Mouse (Mus musculus) cerebellum, adult 9-11 months (tissue): ENCODE data around the gene Hist1h2bl.

Experiments used
- DNase-seq: peaks from one replicate; pipeline ENCODE4 v3.0.0; 2022

Gene Hist1h2bl

DNA sequence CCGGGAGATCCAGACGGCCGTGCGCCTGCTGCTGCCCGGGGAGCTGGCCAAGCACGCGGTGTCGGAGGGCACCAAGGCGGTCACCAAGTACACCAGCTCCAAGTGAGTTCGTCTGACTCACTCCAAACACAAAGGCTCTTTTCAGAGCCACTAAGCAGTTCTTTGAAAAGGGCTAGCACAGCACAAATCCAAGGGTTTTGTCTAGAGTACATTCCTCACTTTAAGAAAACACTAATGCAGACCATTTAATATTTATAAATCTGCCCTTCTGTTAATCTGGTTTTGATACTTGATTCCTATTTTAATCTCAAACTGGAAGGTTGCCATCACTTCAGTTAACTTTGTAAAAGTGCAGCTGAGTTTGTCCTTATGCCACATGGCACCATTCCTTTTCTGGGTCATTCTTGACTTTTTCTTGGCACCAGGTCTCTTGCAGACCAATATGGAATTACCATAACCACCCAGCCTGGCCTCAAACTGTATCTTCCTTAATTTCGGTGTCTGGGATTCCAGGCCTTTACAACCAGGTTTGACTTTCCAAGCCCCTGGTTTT, 6.5 kb upstream of the Hist1h2bl start:
- DNase-seq, result no peak

DNA sequence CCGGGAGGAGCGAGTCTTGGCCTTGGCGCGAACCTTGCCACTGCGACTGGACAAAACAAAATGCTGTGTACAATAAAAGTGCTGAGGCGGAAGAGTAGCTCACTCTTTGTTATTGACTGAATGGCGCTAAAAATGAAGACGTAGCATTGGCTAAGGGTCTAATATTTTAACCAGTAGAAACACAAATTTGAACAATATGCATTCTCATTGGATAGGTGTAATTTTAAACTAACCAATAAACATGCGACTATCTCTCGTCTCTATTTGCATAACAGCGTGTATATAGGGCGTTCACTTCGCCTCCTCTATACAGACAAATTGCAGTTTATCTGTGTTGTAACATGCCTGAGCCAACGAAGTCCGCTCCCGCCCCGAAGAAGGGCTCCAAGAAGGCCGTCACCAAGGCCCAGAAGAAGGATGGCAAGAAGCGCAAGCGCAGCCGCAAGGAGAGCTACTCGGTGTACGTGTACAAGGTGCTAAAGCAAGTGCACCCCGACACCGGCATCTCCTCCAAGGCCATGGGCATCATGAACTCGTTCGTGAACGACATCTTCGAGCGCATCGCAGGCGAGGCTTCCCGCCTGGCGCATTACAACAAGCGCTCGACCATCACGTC, 5.9 kb upstream of the Hist1h2bl start, which contains the start of gene Hist1h2bm:
Gene Hist1h2bm, plus strand, starts transcription at position 288 of the 616 bp plus-strand sequence.
- DNase-seq, result peak; percentile 76

DNA sequence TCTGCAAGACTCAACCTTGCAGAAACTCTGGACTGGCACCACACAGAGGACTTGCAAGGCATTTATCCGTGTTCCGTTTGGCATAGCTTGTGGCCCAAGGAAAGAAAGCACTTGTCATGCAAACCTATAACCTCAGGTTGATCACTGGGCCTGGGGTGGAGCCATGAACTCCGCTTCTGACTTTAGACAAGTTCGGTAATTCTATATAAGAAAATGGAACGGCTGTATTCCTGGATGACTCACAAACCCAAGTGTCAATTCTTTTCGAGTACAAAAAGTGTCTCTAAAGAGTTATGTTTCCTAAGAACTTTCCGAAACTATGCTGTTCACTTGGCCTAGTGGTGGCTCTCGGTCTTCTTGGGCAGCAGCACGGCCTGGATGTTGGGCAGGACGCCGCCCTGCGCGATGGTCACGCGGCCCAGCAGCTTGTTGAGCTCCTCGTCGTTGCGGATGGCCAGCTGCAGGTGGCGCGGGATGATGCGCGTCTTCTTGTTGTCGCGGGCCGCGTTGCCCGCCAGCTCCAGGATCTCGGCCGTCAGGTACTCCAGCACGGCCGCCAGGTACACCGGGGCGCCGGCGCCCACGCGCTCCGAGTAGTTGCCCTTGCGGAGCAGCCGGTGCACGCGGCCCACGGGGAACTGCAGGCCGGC, 5.3 kb upstream of the Hist1h2bl start:
- peak; percentile 11 for DNase-seq

DNA sequence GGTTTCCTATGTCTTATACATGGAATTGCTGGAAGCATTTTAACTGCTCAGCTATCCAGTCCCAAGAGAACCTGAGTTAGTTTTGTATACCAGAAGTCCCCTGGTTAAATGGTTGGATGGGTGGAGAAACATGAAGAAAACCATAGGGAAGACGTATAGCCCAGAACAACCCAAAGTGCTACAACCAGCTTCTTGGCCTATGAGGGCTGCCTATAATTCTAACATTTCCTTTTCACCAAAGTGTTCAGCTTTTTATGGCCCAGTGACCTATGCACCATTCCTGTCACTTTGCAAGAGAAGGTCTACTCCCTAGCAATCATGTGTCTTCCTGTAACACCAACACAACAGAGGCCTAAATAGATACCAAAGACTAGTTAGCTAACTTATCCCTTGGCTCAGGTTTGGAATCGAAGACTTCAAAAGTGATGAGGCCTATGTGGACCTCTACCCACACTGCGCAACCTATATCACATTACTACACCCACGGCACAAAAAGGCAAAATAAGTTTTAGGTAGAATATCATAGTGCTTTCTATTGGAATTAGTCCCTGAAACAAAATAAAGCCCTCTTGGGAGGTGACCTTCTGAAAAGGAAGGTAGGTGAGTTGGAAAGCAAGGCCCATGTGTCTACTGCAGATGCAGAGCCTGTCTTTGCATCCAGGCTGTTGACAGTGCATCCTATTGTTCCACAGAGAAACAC, 2.6 kb upstream of the Hist1h2bl start:
- no peak for DNase-seq

DNA sequence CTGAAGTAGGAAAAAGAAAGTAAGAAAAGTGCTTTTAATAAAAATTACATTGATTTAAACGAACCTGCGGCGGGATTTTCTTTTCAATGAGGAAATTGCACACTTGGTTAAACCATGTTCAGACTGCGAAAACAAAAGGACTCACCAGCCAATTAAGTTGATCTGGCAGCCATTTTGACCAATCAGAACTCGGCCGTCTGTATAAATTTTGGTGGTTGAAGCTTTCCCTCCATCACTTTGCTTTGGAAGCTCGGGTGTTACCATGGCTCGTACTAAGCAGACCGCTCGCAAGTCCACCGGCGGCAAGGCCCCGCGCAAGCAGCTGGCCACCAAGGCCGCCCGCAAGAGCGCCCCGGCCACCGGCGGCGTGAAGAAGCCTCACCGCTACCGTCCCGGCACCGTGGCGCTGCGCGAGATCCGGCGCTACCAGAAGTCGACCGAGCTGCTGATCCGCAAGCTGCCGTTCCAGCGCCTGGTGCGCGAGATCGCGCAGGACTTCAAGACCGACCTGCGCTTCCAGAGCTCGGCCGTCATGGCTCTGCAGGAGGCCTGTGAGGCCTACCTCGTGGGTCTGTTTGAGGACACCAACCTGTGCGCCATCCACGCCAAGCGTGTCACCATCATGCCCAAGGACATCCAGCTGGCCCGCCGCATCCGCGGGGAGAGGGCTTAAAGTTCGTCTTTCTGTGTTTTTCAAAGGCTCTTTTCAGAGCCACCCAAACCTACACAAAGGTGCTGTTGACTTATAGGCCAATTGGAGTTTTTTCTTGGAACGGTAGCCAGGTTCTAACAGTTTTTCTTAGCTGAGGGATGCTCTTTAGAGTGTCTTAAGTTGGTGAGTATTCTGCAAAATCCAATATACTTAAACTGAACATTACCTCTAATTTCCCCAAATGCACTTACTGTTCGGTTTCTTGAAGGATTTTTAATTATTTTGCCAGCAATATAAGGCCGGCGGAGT, 1.7 kb upstream of the Hist1h2bl start, which contains the start of gene Hist1h3h:
Gene Hist1h3h, plus strand, starts transcription at position 263 of the 961 bp plus-strand sequence.
- peak; percentile 85 for DNase-seq

DNA sequence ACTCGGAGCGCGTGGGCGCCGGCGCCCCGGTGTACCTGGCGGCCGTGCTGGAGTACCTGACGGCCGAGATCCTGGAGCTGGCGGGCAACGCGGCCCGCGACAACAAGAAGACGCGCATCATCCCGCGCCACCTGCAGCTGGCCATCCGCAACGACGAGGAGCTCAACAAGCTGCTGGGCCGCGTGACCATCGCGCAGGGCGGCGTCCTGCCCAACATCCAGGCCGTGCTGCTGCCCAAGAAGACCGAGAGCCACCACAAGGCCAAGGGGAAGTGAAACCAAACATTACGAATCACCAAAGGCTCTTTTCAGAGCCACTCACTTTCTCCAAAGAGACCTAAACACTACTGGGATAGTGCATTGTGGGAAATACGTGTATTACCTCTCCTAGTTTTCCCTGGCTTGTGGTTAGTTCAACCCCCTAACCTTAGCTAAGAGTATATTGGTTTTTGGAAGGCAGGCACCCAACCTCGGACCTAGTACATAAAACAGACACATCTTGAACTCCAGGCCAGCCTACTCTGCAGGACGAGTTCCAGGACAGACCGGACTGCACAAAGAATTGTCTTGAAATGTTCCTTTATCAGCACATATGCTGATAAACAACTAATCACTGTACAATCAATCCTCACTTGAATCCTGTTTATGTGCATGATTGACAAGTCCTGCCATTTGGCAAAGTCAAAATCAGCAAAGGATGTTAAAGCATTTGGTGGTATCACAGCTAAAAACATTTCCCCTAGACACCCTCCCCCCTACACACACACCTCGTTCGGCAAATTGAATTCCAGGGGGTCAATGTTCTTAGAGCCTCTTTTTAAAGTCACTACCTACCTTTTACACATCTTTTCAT, 823 bp upstream of the Hist1h2bl start:
- DNase-seq, result peak; percentile 30

DNA sequence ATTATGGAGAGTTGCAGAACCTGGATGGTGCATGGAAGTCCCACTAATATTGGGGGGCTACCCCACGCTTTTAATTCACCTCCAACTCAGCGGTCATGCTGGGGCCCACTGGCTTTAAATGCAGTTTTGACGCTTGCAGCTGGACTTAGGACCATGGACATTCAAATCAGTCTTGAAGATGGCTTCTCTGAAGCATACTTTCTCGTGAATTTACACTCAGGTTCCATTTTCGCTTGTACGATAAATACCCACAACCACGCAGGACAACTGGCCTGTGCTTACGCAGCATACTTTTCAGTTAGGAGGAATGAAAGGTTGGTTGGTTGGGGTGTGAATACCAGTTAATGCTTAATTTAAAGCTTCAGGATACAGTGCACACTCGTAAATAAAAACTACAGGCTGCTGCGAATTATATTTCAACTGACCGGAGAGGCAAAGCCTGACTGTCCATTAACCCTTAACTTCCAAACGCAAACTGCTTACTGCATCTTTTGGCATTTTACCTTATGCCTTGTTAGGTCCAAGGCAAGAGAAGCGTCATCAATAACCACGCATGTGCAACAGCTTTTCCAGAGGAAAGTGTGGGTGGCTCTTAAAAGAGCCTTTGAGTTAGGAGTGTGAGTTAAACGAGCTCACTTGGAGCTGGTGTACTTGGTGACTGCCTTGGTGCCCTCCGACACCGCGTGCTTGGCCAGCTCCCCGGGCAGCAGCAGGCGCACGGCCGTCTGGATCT, 646 bp downstream of the Hist1h2bl start:
- DNase-seq, result no peak

DNA sequence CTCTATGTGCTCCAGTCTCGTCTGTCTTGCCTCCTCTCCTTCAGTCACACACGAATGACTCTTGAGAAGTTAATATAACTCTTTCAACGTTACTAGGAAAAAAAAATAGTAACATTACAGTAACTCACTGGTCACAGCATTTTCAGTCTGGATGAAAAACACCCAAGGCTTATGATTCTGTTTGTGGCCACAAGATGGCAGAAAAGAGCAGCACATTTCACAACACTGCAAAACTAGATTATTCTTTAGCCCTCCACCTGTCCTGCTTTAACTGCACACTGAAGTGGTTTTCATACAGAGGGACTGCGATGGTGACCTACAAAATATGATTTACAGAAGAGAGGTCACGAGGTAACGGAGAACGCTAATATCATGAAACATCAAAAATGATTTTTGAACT, 1.2 kb downstream of the Hist1h2bl start:
- peak; percentile 67 for DNase-seq

DNA sequence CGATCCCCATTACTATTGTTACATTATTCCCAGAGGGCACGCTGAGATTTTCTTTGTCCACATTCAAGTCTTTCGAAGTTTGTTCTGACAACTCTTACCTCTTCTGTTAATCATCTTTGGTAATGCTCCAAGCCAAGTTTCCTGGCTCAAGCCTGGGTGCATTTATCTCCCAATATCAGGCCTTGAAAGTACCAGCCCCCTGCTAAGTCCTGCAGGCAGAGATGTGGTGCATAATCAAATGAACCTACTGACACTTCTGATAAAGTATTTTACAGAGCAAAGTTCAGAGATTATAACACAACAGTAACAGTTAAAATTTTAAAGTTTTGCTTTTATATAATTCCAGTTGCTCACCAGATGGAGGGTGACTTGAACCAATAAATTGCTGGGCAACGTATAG, 4.2 kb downstream of the Hist1h2bl start:
- peak; percentile 22 for DNase-seq

DNA sequence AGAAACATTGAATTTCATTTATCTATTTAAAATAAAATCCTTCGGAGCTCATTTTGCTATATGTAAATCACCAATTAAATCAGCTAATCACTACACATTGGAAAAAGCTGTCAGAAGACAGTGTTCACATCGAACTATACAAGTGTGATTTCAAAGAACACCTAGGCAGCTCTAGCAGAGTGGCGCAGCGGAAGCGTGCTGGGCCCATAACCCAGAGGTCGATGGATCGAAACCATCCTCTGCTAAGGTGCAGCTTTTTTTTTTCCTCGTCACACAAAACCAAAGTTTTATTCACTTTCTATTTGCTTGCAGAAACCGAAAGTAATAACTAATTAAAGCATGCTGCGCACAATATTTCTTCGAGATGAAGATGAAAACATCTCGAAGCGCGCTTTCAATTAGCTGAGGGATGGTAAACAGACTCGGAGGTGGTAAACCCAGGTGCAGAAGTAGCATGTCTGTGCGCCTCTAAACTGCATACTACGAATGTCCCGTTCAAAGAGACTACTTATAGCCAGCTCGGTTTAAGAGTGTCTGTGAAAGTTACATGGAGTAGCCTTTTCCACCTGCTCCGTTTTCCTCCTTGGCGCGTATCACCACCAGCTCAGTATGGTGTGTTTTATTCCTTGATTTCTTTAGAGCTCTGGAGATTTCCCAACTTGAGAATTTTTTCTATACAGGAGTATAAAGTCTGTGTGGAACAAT, 5.0 kb downstream of the Hist1h2bl start:
- DNase-seq, result peak; percentile 80

DNA sequence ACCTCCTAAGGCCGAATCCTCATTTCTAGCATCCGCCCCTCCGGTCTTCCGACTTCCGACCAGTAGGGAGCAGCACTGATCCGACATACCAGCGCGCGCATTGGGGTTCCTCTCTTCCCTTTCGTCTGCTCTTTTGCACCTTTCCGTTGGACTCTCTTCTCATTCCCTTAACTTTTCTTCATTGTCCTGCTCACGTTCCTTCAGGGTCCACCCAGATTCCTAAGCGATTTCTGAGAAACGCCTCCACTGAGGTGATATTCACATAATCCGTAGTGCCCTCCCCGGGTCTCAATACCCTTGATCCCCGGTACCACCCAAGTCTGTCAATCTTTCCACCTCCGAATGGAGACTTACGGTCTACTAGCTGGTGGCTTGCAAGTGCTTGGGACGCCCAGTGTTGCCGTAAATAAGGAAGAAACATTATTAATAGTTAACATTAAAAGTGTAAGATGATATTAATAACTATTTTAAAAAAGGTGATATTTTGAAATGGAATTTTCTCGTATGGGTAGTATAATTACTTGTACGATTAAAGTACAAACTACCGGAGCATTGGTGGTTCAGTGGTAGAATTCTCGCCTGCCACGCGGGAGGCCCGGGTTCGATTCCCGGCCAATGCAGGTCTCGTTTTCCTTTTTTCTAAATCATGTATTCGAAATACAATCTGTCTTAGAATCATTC, 5.8 kb downstream of the Hist1h2bl start:
- DNase-seq, result peak; percentile 88

DNA sequence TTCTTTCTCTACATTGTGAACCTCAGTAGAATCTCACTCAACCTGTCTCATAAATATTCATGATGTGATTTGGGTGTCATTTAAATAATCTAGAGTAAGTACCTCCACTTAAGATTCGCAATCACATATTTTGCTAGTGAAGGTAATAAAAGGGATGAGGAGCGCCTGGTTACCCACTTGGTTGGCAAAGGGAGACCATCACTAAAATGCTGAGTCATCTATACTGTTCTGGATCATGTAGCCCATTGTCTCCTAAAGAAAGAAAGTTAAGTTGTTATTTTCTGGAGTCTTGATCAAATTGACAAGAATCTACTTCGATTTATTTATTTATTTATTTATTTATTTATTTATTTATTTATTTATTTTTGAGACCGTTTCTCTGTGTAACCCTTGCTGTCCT, 9.3 kb downstream of the Hist1h2bl start:
- DNase-seq, result no peak

DNA sequence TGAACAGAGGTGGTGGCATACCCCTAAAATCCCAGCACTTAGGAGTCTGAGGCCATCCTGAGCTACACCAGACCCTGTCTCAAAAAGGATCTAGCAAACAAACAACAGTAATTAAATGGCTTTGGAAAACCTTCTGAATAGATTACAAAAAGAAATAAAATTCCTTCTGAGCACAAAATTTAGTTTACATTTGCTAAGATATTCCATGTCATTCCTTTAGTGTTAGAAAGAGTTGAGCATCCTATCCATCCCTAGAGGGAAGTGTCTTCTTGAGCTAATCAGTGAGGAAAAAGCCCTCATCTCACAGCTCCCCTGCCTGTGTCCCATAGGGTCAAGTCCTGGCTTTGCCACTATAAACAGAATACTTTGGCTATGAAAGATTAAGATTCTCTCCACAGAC, 18.1 kb downstream of the Hist1h2bl start, which contains the start of gene Olfr1359:
Gene Olfr1359, plus strand, starts transcription at position 301 of the 400 bp plus-strand sequence.
- DNase-seq, result no peak

DNA sequence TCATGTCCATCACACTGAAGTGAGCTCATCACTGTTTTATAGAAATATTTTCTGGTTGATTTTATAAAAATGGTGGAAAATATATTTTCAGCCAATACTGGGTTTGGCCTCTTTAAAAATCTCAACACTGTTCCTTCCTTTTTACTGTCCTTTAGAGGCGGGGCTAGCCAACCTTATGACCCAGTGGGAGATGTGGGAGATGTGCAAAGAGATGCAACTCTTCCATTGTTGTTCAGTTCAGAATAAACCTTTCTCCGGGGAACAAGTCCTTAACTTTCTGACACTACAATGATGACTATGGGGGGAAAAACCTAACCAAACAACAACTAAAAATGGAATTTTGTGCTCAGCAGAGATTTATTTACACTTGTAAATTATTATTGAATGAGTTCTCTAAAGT, 38.6 kb downstream of the Hist1h2bl start, which contains the start of gene Olfr1360:
Gene Olfr1360, minus strand, starts transcription at position 101 of the 400 bp plus-strand sequence.
- no peak for DNase-seq
